Mouse (Mus musculus) embryonic facial prominence, embryonic 13.5 days (tissue): ENCODE results near the gene Rrp15. TPM values are rescaled to one million over a fixed set of nuclear protein-coding genes. Genes with fewer than 3 reads are reported as not detected.
A peak's percentile ranks its signal among the peaks of the same experiment; 100 is the strongest.

Experiments used
- ATAC-seq: fragments of 200-750 bp; cut with Nextera tagmentation; 2 replicates; pipeline ENCODE4 v1.8.0; 2017; ENCODE audit warnings: low read depth; ENCODE audit not compliant: insufficient number of reproducible peaks, insufficient read depth, low FRiP score, low TSS enrichment
- H3K27ac ChIP-seq: fragments of 300-500 bp; sonication (generic); 2 replicates; pipeline ENCODE4 v1.5.1; 2015; ENCODE audit warnings: moderate library complexity, mild to moderate bottlenecking, inconsistent platforms
- H3K27me3 ChIP-seq: fragments of 300-500 bp; sonication (generic); 2 replicates; pipeline ENCODE4 v1.6.1; 2015; ENCODE audit warnings: mild to moderate bottlenecking, inconsistent platforms
- H3K36me3 ChIP-seq: fragments of 300-500 bp; sonication (generic); 2 replicates; pipeline ENCODE4 v1.6.1; 2015; ENCODE audit warnings: mild to moderate bottlenecking, inconsistent platforms
- H3K4me1 ChIP-seq: fragments of 300-500 bp; sonication (generic); 2 replicates; pipeline ENCODE4 v1.6.1; 2015; ENCODE audit warnings: inconsistent platforms
- H3K4me2 ChIP-seq: fragments of 300-500 bp; sonication (generic); 2 replicates; pipeline ENCODE4 v1.6.1; 2015; ENCODE audit warnings: moderate library complexity, mild to moderate bottlenecking, inconsistent platforms
- H3K4me3 ChIP-seq: fragments of 300-500 bp; sonication (generic); 2 replicates; pipeline ENCODE4 v1.5.1; 2015; ENCODE audit warnings: mild to moderate bottlenecking, inconsistent platforms
- H3K9ac ChIP-seq: fragments of 300-500 bp; sonication (generic); 2 replicates; pipeline ENCODE4 v1.6.1; 2015; ENCODE audit warnings: mild to moderate bottlenecking, inconsistent platforms
- H3K9me3 ChIP-seq: fragments of 300-500 bp; sonication (generic); 2 replicates; pipeline ENCODE4 v1.6.1; 2016; ENCODE audit warnings: inconsistent platforms
- WGBS: fragments of 180-500 bp; shearing (Covaris S2); methylation state at CpG from one replicate; pipeline ENCODE4 v1.1.7; 2015; ENCODE audit warnings: mixed read lengths; 5-methylcytosine and 5-hydroxymethylcytosine counted together
- polyA plus RNA-seq: library from polyadenylated mRNA; unstranded; fragments of >200 nt; fragmentation: Nextera tagmentation; extraction: Ambion mirVana; gene quantifications from 2 replicates; pipeline ENCODE4 v1.2.1, GENCODE M21; 2015

The Rrp15 gene
- polyA plus RNA-seq, 1 experiment from 2014 or later, result 67.8 TPM

DNA sequence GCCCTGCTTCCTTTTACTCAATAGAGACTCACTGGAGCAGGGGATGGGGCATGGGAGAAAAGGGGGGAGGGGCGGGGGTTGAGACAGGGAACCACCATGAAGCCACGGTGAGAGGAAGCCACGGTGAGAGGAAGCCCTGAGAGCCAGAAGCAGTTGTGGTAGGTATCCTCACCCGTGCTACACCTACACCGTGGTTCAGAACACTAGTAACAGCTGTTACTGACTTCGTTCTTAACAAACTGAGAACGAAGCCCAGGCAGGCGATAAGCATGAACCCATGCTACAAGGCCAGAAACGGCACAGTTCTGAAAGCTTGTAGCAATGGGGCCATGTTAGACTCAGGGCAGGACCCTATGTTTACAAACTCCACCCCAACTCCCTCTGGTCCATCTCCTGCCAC is 52.9 kb downstream of the Rrp15 start:
- ATAC-seq, result no peak
- Histone ChIP-seq H3K9ac (0 out of 2 replicates have a peak overlapping the region, but pooled peaks have one; percentile 12), H3K27ac (peak overlapping the region; percentile 79), H3K9me3 (no peaks in the 10 kb centered on the region), H3K4me1 (peaks cover 41% of the 10 kb centered on the region), H3K4me3 (no peak overlapping the region), H3K36me3 (peaks cover 13% of the 10 kb centered on the region; the same call in 1 of the 2 replicates), H3K4me2 (peak overlapping the region; percentile 15; the same call in 1 of the 2 replicates), H3K27me3 (no peaks in the 10 kb centered on the region)
- 84% methylated on average over 9 of the region's 9 CpGs for WGBS

DNA sequence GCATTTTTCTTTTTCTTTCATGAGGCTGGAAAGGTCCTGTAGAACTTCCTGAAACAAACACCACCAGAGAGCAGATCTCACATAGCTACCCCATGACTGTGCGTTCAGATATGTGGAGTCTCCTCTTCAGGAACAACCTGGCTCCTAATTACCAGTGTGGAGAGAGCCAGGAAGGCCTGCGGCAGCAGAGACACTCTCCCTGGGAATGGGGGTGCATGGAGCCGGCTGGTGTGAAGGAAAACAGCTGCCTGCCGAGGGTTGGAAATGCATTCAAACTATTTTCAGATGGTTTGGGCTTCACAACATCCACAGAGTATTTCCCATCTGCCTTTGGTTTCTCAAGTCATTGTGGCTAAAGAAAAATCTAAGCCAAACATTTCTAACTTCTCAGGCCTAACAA is 53.8 kb downstream of the Rrp15 start:
- Histone ChIP-seq H3K4me2 (no peak overlapping the region), H3K36me3 (peaks cover 13% of the 10 kb centered on the region; the same call in 1 of the 2 replicates), H3K4me1 (peaks cover 46% of the 10 kb centered on the region), H3K27me3 (no peaks in the 10 kb centered on the region), H3K9me3 (no peaks in the 10 kb centered on the region), H3K27ac (peak overlapping the region; percentile 79), H3K4me3 (no peak overlapping the region), H3K9ac (no peak overlapping the region; the same call in 1 of the 2 replicates)
- WGBS, result 33% methylated on average over 4 of the region's 4 CpGs
- ATAC-seq, result no peak

DNA sequence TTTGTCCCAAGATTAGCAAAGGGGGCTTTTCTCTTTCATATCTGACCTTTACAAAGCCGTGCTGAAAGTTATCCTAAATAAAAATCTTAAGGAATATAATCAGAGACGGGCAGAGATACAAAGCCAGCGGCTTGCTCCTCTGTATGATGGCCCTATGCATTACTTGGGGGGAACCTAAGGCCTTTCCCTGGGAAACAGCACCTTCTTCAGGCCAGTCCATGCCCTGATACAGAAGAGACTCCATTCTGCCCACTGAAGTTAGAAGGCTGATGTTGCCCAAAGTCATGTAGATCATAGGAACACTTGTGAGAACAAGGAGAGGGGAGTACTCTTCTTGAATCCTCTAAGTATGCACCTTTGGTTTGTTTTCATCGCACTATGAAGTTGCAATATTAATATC is 56.8 kb downstream of the Rrp15 start:
- no peaks in the 10 kb centered on the region for H3K9me3 ChIP-seq
- H3K4me3 ChIP-seq, result no peak overlapping the region
- H3K4me2 ChIP-seq, result no peak overlapping the region
- no peak for ATAC-seq
- H3K36me3 ChIP-seq, result peaks cover 4% of the 10 kb centered on the region; the same call in 1 of the 2 replicates
- WGBS, result 88% methylated on average over 4 of the region's 4 CpGs
- no peaks in the 10 kb centered on the region for H3K27me3 ChIP-seq
- no peak overlapping the region for H3K27ac ChIP-seq
- peaks cover 48% of the 10 kb centered on the region for H3K4me1 ChIP-seq
- no peak overlapping the region for H3K9ac ChIP-seq

DNA sequence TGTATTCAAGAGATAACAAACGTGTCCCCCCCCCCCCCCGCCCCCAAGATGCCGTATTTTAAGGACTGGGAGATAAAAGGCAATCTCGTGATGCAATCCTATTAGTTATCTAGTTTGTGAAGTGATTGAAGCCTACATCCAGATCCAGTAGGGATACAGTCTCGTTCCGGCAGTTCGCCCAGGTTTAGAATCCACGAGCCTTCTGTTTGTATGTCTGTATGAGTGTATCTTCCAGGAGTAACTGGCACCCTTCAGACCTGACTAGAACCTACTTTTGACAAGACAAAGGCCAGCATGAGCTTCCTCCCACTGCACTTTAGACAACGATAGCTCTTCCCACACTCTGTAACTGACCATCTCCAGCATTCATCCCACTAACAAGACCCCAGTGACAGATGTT is 57.5 kb downstream of the Rrp15 start:
- H3K27ac ChIP-seq, result no peak overlapping the region
- no peak for ATAC-seq
- H3K4me3 ChIP-seq, result no peak overlapping the region
- peaks cover 4% of the 10 kb centered on the region; the same call in 1 of the 2 replicates for H3K36me3 ChIP-seq
- no peaks in the 10 kb centered on the region for H3K9me3 ChIP-seq
- no peaks in the 10 kb centered on the region for H3K27me3 ChIP-seq
- WGBS, result 81% methylated on average over 9 of the region's 9 CpGs
- peaks cover 44% of the 10 kb centered on the region for H3K4me1 ChIP-seq
- H3K4me2 ChIP-seq, result no peak overlapping the region
- no peak overlapping the region for H3K9ac ChIP-seq

DNA sequence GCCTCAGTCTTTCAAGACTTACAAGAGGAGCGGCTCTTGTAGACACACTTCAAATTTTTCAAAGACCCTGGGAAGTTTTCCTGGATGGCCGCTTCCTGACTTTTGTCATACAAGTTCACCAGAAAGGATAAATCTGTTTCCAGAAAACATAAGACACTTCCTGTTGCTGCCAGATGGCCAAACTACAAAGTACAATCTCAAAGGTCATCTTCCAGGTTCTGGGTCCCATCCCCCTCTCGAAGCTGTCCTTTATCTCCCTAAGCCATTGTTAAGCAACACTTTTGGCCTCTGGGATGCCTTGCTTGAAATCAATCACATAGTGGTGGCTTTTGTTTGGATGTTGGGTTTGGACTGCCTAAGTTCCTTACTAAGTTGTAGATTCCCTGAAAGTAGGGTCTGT is 65.1 kb downstream of the Rrp15 start:
- no peaks in the 10 kb centered on the region for H3K27me3 ChIP-seq
- H3K9ac ChIP-seq, result no peak overlapping the region
- H3K9me3 ChIP-seq, result no peaks in the 10 kb centered on the region
- 93% methylated on average over 3 of the region's 3 CpGs for WGBS
- H3K4me2 ChIP-seq, result no peak overlapping the region
- no peaks in the 10 kb centered on the region for H3K36me3 ChIP-seq
- H3K4me3 ChIP-seq, result no peak overlapping the region
- no peak for ATAC-seq
- H3K4me1 ChIP-seq, result peaks cover 23% of the 10 kb centered on the region; the same call in 1 of the 2 replicates
- H3K27ac ChIP-seq, result no peak overlapping the region

DNA sequence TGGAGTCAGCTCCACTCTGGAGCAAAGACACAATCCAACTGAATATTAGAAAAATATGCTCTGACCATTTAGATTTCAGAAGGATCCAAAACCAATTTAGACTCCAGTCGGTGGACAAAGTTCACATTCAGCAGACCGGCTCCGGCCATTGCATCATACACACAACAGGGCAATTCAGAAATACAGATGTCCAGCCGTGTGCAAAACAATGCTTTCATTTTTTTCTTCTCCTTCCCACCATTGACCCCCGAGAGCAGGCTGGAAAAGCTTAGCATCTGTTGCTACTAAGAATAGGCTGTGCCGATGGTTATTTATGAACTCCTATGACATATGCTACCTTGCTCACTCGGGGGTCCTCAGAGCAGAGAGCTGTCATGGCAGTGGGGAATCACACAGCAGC is 66.6 kb downstream of the Rrp15 start:
- Histone ChIP-seq H3K4me1 (peaks cover 20% of the 10 kb centered on the region; the same call in 1 of the 2 replicates), H3K9me3 (no peaks in the 10 kb centered on the region), H3K4me3 (no peak overlapping the region), H3K36me3 (no peaks in the 10 kb centered on the region), H3K27ac (peak overlapping the region; percentile 5; the same call in 1 of the 2 replicates), H3K27me3 (no peaks in the 10 kb centered on the region), H3K4me2 (no peak overlapping the region), H3K9ac (no peak overlapping the region)
- 35% methylated on average over 7 of the region's 7 CpGs for WGBS
- no peak for ATAC-seq

DNA sequence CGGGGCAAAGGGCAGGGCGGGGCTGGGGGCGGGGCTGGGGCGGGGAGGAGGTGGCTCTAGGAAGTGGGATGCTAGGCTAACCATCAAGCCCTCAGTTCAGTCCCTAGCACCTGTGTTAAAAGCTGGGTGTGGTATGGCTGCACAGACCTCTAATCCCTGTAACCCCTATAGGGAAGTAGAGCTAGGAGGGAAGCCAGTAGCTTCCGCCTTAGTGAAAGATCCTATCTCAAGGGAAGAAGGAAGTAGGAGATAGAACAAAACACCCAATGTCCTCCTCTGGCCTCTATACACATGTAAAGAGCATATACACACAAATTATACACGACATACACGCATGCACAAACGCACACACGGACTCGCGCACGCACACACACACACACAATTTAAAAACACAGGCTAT is 71.5 kb downstream of the Rrp15 start:
- Histone ChIP-seq H3K36me3 (0 out of 2 replicates have a peak, but pooled peaks cover 8% of the 10 kb centered on the region), H3K27me3 (no peaks in the 10 kb centered on the region), H3K4me1 (peaks cover 47% of the 10 kb centered on the region), H3K9ac (no peak overlapping the region), H3K4me3 (no peak overlapping the region), H3K9me3 (no peaks in the 10 kb centered on the region), H3K4me2 (no peak overlapping the region), H3K27ac (no peak overlapping the region)
- WGBS, result 86% methylated on average over 12 of the region's 12 CpGs
- ATAC-seq, result no peak

DNA sequence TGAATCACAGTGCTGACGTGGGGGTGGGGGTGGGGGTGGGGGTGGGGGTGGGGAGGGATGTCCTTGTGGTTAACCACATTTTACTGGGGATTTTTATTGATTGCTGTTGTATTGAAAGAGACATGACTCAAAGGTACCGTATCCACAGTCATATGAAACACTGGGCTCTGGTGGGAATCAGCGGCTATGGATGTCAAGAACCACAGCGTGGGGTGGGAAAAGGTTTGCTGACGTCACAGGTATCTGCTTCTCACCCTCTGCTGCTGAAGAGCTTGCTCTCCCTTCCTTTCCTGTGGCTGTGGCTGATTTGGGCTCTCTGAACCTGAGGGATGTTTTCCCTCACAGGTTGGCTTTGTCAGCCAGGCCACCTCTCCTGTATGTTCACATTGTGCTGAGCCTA is 73.0 kb downstream of the Rrp15 start:
- H3K27ac ChIP-seq, result no peak overlapping the region
- 37% methylated on average over 5 of the region's 5 CpGs for WGBS
- H3K4me1 ChIP-seq, result peaks cover 38% of the 10 kb centered on the region
- no peaks in the 10 kb centered on the region for H3K9me3 ChIP-seq
- no peak overlapping the region for H3K4me3 ChIP-seq
- no peak overlapping the region for H3K4me2 ChIP-seq
- no peak overlapping the region for H3K9ac ChIP-seq
- 0 out of 2 replicates have a peak, but pooled peaks cover 12% of the 10 kb centered on the region for H3K36me3 ChIP-seq
- H3K27me3 ChIP-seq, result no peaks in the 10 kb centered on the region
- no peak for ATAC-seq

DNA sequence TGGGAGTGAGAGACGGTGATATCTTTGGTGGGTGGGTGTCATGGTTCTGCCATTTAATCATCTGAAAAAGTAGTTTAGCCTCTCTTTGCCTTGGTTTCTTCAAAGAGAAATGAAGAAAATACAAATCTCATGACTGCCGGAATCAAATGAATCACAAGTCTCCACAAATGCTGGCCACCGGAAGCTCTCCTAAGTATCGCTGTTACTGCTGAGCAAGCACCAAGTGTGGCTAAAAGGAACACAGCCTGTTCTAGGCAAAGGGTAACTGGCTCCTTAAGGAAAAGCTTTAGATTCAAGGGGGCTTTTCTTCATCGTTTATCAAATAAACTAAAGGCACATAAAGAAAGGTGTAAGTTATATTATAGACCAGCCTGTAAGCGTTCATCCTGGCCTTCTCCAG is 73.9 kb downstream of the Rrp15 start:
- no peak for ATAC-seq
- Histone ChIP-seq H3K36me3 (0 out of 2 replicates have a peak, but pooled peaks cover 12% of the 10 kb centered on the region), H3K9ac (no peak overlapping the region), H3K27ac (no peak overlapping the region), H3K27me3 (no peaks in the 10 kb centered on the region), H3K4me3 (no peak overlapping the region), H3K4me1 (peaks cover 35% of the 10 kb centered on the region), H3K4me2 (no peak overlapping the region), H3K9me3 (no peaks in the 10 kb centered on the region)
- WGBS, result 81% methylated on average over 6 of the region's 6 CpGs

DNA sequence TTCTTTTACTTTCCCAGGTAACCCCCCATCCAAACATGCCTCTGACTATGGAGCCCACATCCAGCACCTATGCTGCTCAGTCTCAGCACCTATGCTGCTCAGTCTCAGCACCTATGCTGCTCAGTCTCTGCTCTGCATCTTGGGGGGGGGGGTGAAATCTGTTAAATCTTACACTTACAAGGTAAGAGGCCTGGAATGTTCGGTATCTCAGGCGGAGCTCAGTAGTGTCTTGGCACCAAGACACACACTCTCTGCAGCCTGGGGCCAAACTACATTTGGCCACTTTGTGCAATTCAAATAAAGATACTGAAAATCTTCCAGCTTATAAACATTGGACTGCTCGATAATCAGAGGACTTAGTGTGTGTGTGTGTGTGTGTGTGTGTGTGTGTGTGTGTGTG is 74.5 kb downstream of the Rrp15 start:
- WGBS, result 70% methylated on average over 3 of the region's 3 CpGs

DNA sequence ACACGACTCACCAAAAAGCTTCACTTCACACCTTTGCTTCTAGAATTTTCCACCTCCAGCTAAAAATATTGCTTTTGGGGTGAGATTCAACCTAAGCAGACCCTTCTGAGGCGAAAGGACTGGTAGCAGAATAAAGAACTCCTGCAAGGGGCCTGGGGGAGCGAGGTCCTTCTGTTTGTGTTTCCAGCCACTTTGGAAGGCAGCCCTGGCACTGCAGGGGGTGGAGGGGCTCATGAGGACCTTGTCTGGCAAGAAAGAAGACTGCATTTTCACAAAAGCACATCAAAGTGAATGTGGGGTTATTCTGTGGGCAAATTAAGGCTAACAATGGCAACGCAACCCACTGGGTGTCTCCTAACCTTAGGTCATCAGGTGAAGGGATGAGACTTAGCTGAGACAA is 76.0 kb downstream of the Rrp15 start:
- peaks cover 35% of the 10 kb centered on the region for H3K4me1 ChIP-seq
- no peak overlapping the region for H3K4me2 ChIP-seq
- H3K9ac ChIP-seq, result no peak overlapping the region
- H3K36me3 ChIP-seq, result 0 out of 2 replicates have a peak, but pooled peaks cover 12% of the 10 kb centered on the region
- no peaks in the 10 kb centered on the region for H3K27me3 ChIP-seq
- WGBS, result 76% methylated on average over 4 of the region's 4 CpGs
- ATAC-seq, result no peak
- no peak overlapping the region for H3K27ac ChIP-seq
- no peaks in the 10 kb centered on the region for H3K9me3 ChIP-seq
- no peak overlapping the region for H3K4me3 ChIP-seq

More for the DNA sequence above, 74.5 kb downstream of the Rrp15 start:
- no peak overlapping the region for H3K4me2 ChIP-seq
- H3K4me3 ChIP-seq, result no peak overlapping the region
- no peak overlapping the region for H3K27ac ChIP-seq
- no peak for ATAC-seq
- no peaks in the 10 kb centered on the region for H3K27me3 ChIP-seq
- no peaks in the 10 kb centered on the region for H3K9me3 ChIP-seq
- peaks cover 35% of the 10 kb centered on the region for H3K4me1 ChIP-seq
- H3K36me3 ChIP-seq, result 0 out of 2 replicates have a peak, but pooled peaks cover 12% of the 10 kb centered on the region
- H3K9ac ChIP-seq, result no peak overlapping the region
